Mouse (Mus musculus) testis, postnatal 14 days (tissue): ENCODE data around the gene Tas2r143.

Source experiments
- DNase-seq: peaks from one replicate; pipeline ENCODE4 v3.0.0; 2021; ENCODE audit warnings: low spot score

Tas2r143 gene

DNA sequence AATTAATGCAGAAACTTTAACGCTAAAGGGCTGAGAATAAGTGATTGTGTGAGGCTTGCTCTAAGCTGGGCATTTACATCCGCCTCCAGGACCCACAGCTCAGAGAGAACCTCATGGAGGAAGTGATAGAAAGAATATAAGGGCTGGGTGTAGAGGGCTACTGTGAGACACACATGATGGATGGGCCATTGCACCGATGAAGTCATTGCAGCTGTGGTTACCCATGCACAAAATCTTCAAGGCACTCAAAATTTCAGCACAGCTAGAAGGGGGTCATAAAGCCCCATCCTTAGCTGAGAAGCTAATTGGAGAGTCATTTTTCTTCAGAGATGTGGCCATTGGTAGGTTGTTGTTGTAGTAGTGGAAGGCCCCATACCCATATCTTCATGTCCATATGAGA is 1.8 kb upstream of the Tas2r143 start:
- no peak for DNase-seq

GRCm38 (mm10) chr6:42398998-42399397 is 1.0 kb upstream of the Tas2r143 start:
- DNase-seq = no peak

- DNase-seq = no peak
These were observed 5.1 kb downstream of the Tas2r143 start, which contains the start of gene Tas2r135 for GRCm38 (mm10) chr6:42405134-42405533. TSS of gene Tas2r135 (plus strand) at chr6:42405434.

GRCm38 (mm10) chr6:42419443-42419842 is 19.4 kb downstream of the Tas2r143 start:
- no peak for DNase-seq

GRCm38 (mm10) chr6:42421439-42421838 is 21.4 kb downstream of the Tas2r143 start:
- DNase-seq = no peak

GRCm38 (mm10) chr6:42424472-42424871 is 24.4 kb downstream of the Tas2r143 start:
- DNase-seq = no peak

GRCm38 (mm10) chr6:42426337-42426736 is 26.3 kb downstream of the Tas2r143 start:
- DNase-seq = no peak

GRCm38 (mm10) chr6:42433554-42433953 is 33.5 kb downstream of the Tas2r143 start:
- DNase-seq = no peak

GRCm38 (mm10) chr6:42434446-42434845 is 34.4 kb downstream of the Tas2r143 start, which contains the start of gene Tas2r126:
TSS of gene Tas2r126 (plus strand) at chr6:42434535.
- no peak for DNase-seq

GRCm38 (mm10) chr6:42435490-42435889 is 35.5 kb downstream of the Tas2r143 start:
- DNase-seq = no peak

DNA sequence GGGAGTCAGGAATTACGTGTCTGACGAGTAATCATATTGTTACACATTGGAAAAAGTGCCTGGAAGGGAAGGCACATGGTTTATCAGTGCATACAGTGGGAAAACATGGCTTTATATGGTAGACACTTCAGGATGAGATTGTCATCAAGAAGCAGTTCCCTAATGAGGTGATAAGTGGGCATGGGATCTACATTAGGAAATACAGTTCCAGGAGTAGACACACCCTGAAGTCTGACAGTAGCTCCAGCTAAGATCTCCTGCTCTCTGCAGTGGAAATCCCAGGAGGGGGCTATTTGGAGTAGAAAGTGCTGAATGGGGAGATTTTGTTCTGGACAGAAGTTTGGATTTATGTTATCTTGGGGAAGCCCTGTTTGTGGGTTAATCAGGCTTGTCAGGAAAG is 41.4 kb downstream of the Tas2r143 start:
- DNase-seq = no peak

DNA sequence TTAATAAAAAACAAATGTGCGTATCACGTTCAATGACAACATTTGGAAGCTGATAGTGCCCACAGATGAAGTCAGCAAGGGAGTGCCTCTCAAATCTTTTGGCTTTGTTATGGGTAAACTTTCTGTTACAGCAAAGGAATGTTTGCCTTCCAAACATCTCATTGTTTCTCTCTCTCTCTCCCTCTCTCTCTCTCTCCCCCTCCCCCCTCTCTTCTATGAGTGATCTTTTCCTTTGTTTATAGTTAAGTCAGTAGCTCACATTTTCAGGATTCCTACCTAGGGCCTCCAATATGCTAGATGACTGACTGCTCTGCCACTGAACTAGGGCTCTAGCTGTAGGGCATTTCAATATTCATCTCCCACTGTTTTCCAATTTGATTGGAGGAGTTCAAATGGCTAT is 44.5 kb downstream of the Tas2r143 start:
- DNase-seq = no peak

- DNase-seq = no peak
These were observed 47.3 kb downstream of the Tas2r143 start for GRCm38 (mm10) chr6:42447381-42447780.
